Mouse (Mus musculus): Measurements from ENCODE around the gene Nipsnap3b. TPM values are rescaled to one million over a fixed set of nuclear protein-coding genes. Genes with fewer than 3 reads are reported as not detected.

Nipsnap3b gene
- polyA plus RNA-seq, 1 experiment from 2014 or later, result 192 TPM

GRCm38 (mm10) chr4:53000154-53000553, 11.5 kb upstream of the Nipsnap3b start:
- no peaks in the 10 kb centered on the region for H3K4me1 ChIP-seq (replicated peaks; ENCODE audit: control insufficient read depth, insufficient read depth, low read length)
- no peak overlapping the region for H3K4me3 ChIP-seq (ENCODE audit: low read depth, low read length)
- H3K4me2 ChIP-seq (replicated peaks; ENCODE audit: low read depth), result no peak overlapping the region
- H3K9ac ChIP-seq (ENCODE audit: low read depth, low read length), result no peak overlapping the region
- H3K27ac ChIP-seq (ENCODE audit: low read depth, low read length), result no peak overlapping the region
- no peaks in the 10 kb centered on the region for H3K27me3 ChIP-seq (replicated peaks; ENCODE audit: control insufficient read depth, insufficient read depth, low read length)
- ATAC-seq, result no peak
- no peak for TF ChIP-seq CTCF (IDR thresholded peaks at IDR 0.05; ENCODE audit: low read depth)
- 81% methylated on average over 8 of the region's 8 CpGs for WGBS
- no peaks in the 10 kb centered on the region for H3K9me3 ChIP-seq (ENCODE audit: control insufficient read depth)
- H3K36me3 ChIP-seq (ENCODE audit: control insufficient read depth, insufficient read depth), result no peaks in the 10 kb centered on the region

GRCm38 (mm10) chr4:53009183-53009582, 2.5 kb upstream of the Nipsnap3b start:
- H3K9ac ChIP-seq (ENCODE audit: low read depth, low read length), result no peak overlapping the region
- peak; percentile 40 for TF ChIP-seq CTCF (IDR thresholded peaks at IDR 0.05; ENCODE audit: low read depth)
- H3K4me3 ChIP-seq (ENCODE audit: low read depth, low read length), result no peak overlapping the region
- no peaks in the 10 kb centered on the region for H3K27me3 ChIP-seq (replicated peaks; ENCODE audit: control insufficient read depth, insufficient read depth, low read length)
- no peaks in the 10 kb centered on the region for H3K36me3 ChIP-seq (ENCODE audit: control insufficient read depth, insufficient read depth)
- H3K4me2 ChIP-seq (replicated peaks; ENCODE audit: low read depth), result no peak overlapping the region
- H3K27ac ChIP-seq (ENCODE audit: low read depth, low read length), result no peak overlapping the region
- H3K4me1 ChIP-seq (replicated peaks; ENCODE audit: control insufficient read depth, insufficient read depth, low read length), result no peaks in the 10 kb centered on the region
- no peak for ATAC-seq
- H3K9me3 ChIP-seq (ENCODE audit: control insufficient read depth), result no peaks in the 10 kb centered on the region
- 57% methylated on average over 4 of the region's 4 CpGs for WGBS

DNA sequence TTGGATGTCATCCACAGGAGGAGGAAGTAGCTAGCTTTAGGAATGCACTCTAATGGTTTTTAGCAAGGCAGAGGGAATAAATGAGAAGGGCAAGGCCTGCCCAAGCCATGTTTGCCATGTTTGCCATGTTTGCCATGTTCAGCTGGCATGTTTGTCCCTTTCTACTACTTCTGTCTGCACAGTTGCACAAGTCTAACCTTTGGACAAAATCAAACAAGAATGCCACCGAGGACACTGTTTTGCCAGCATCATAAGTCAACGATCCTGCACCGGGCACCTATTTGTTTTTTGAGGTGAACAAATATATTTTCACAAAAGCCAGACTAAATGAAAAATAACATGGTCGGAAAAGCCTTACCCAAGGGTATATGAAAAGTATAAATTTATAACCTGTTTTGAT, 1.8 kb upstream of the Nipsnap3b start:
- H3K9ac ChIP-seq (ENCODE audit: low read depth, low read length), result no peak overlapping the region
- no peak for ATAC-seq
- H3K4me2 ChIP-seq (replicated peaks; ENCODE audit: low read depth), result no peak overlapping the region
- H3K9me3 ChIP-seq (ENCODE audit: control insufficient read depth), result no peaks in the 10 kb centered on the region
- H3K27ac ChIP-seq (ENCODE audit: low read depth, low read length), result no peak overlapping the region
- WGBS, result 92% methylated on average over 4 of the region's 4 CpGs
- no peak overlapping the region for H3K4me3 ChIP-seq (ENCODE audit: low read depth, low read length)
- no peaks in the 10 kb centered on the region for H3K4me1 ChIP-seq (replicated peaks; ENCODE audit: control insufficient read depth, insufficient read depth, low read length)
- H3K27me3 ChIP-seq (replicated peaks; ENCODE audit: control insufficient read depth, insufficient read depth, low read length), result no peaks in the 10 kb centered on the region
- H3K36me3 ChIP-seq (ENCODE audit: control insufficient read depth, insufficient read depth), result peaks cover under 1% of the 10 kb centered on the region; the same call in 1 of the 2 replicates
- no peak for TF ChIP-seq CTCF (IDR thresholded peaks at IDR 0.05; ENCODE audit: low read depth)

DNA sequence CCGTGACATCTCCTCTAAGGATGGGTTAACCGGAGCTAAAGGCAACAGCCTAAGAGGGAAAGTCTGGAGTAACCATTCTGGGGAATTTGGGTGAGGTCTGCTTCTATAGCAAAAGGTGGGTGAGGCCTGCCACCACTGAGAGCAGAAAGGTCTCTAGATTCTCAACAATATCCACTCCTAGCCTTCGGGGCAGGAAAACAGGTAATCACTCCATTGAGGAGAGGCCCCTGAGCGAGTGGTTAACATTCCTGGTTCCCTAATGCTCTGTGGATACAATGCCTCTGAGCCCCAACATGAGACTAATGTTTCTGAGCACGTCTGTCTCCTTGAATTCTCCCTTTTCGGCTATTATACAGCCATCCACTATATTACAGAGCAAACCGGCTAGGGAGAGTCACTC, 2.7 kb downstream of the Nipsnap3b start:
- Histone ChIP-seq H3K4me3 (ENCODE audit: low read depth, low read length) (no peak overlapping the region), H3K36me3 (ENCODE audit: control insufficient read depth, insufficient read depth) (peaks cover 27% of the 10 kb centered on the region), H3K27ac (ENCODE audit: low read depth, low read length) (no peak overlapping the region), H3K27me3 (replicated peaks; ENCODE audit: control insufficient read depth, insufficient read depth, low read length) (no peaks in the 10 kb centered on the region), H3K4me1 (replicated peaks; ENCODE audit: control insufficient read depth, insufficient read depth, low read length) (no peaks in the 10 kb centered on the region), H3K4me2 (replicated peaks; ENCODE audit: low read depth) (no peak overlapping the region), H3K9me3 (ENCODE audit: control insufficient read depth) (no peaks in the 10 kb centered on the region), H3K9ac (ENCODE audit: low read depth, low read length) (no peak overlapping the region)
- ATAC-seq, result no peak
- 94% methylated on average over 7 of the region's 7 CpGs for WGBS
- TF ChIP-seq CTCF (IDR thresholded peaks at IDR 0.05; ENCODE audit: low read depth), result no peak

GRCm38 (mm10) chr4:53015024-53015423, 3.3 kb downstream of the Nipsnap3b start:
- no peaks in the 10 kb centered on the region for H3K27me3 ChIP-seq (replicated peaks; ENCODE audit: control insufficient read depth, insufficient read depth, low read length)
- WGBS, result 92% methylated on average over 3 of the region's 3 CpGs
- TF ChIP-seq CTCF (IDR thresholded peaks at IDR 0.05; ENCODE audit: low read depth), result no peak
- H3K9me3 ChIP-seq (ENCODE audit: control insufficient read depth), result no peaks in the 10 kb centered on the region
- H3K36me3 ChIP-seq (ENCODE audit: control insufficient read depth, insufficient read depth), result peaks cover 33% of the 10 kb centered on the region
- H3K4me1 ChIP-seq (replicated peaks; ENCODE audit: control insufficient read depth, insufficient read depth, low read length), result no peaks in the 10 kb centered on the region
- H3K4me3 ChIP-seq (ENCODE audit: low read depth, low read length), result no peak overlapping the region
- H3K27ac ChIP-seq (ENCODE audit: low read depth, low read length), result no peak overlapping the region
- ATAC-seq, result no peak
- H3K9ac ChIP-seq (ENCODE audit: low read depth, low read length), result no peak overlapping the region
- H3K4me2 ChIP-seq (replicated peaks; ENCODE audit: low read depth), result no peak overlapping the region

DNA sequence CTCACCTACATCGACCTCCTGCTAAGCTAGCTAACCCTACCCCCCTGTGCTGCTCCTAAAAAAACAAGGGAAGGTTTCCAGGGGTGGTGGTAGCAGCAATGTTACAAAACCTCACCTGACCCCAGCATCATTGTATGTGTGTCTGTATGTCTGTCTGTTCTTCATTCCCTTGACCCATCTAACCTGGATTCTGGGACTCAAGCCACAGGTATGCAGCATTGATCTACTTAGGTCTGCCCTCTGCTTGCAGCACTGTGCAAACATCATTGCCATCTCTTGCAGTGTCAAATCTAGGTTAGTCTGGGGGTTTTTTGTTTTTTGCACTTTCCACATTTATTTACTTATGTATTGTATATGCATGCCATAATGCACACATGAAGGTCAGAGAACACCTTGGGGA, 6.7 kb downstream of the Nipsnap3b start:
- Histone ChIP-seq H3K27ac (ENCODE audit: low read depth, low read length) (no peak overlapping the region), H3K36me3 (ENCODE audit: control insufficient read depth, insufficient read depth) (peaks cover 57% of the 10 kb centered on the region), H3K9ac (ENCODE audit: low read depth, low read length) (no peak overlapping the region), H3K4me1 (replicated peaks; ENCODE audit: control insufficient read depth, insufficient read depth, low read length) (no peaks in the 10 kb centered on the region), H3K9me3 (ENCODE audit: control insufficient read depth) (no peaks in the 10 kb centered on the region), H3K4me2 (replicated peaks; ENCODE audit: low read depth) (no peak overlapping the region), H3K27me3 (replicated peaks; ENCODE audit: control insufficient read depth, insufficient read depth, low read length) (no peaks in the 10 kb centered on the region), H3K4me3 (ENCODE audit: low read depth, low read length) (no peak overlapping the region)
- TF ChIP-seq CTCF (IDR thresholded peaks at IDR 0.05; ENCODE audit: low read depth), result no peak
- no peak for ATAC-seq
- WGBS, result 100% methylated on average over 1 of the region's 1 CpGs
